Mouse (Mus musculus): ENCODE measurements around the gene Lrpprc. TPM values are rescaled to one million over a fixed set of nuclear protein-coding genes. Genes with fewer than 3 reads are reported as not detected.

Lrpprc gene
- total and polyA plus RNA-seq, 2 experiments from 2014 or later: 39.1 to 47.3 TPM

GRCm38 (mm10) chr17:84752286-84752685, 38.3 kb downstream of the Lrpprc start:
- Histone ChIP-seq H3K9me3 (ENCODE audit: low read length) (no peaks in the 10 kb centered on the region), H3K27me3 (ENCODE audit: insufficient read depth, low read length) (no peaks in the 10 kb centered on the region), H3K4me1 (ENCODE audit: insufficient read depth, low read length) (peaks cover 4% of the 10 kb centered on the region; the same call in 1 of the 2 replicates), H3K9ac (replicated peaks; ENCODE audit: low read length) (no peak overlapping the region), H3K4me3 (ENCODE audit: low read length) (no peak overlapping the region), H3K27ac (no peak overlapping the region), H3K4me2 (ENCODE audit: low read depth, low read length) (no peak overlapping the region), H3K36me3 (ENCODE audit: insufficient read depth, low read length) (no peaks in the 10 kb centered on the region)
- no peak for ATAC-seq
- 80% methylated on average over 2 of the region's 2 CpGs for WGBS
- DNase-seq (ENCODE audit: low spot score): no peak
- TF ChIP-seq CTCF (IDR thresholded peaks at IDR 0.05; ENCODE audit: low read depth): no peak

- no peak for DNase-seq (ENCODE audit: low spot score)
- H3K9me3 ChIP-seq (ENCODE audit: low read length): no peaks in the 10 kb centered on the region
- H3K4me1 ChIP-seq (ENCODE audit: insufficient read depth, low read length): peaks cover 7% of the 10 kb centered on the region; the same call in 1 of the 2 replicates
- no peaks in the 10 kb centered on the region for H3K27me3 ChIP-seq (ENCODE audit: insufficient read depth, low read length)
- no peak overlapping the region for H3K4me2 ChIP-seq (ENCODE audit: low read depth, low read length)
- whole genome bisulfite sequencing: 50% methylated on average over 8 of the region's 8 CpGs
- no peak for ATAC-seq
- no peak overlapping the region for H3K4me3 ChIP-seq (ENCODE audit: low read length)
- no peak overlapping the region for H3K9ac ChIP-seq (replicated peaks; ENCODE audit: low read length)
- no peak for TF ChIP-seq CTCF (IDR thresholded peaks at IDR 0.05; ENCODE audit: low read depth)
- no peak overlapping the region for H3K27ac ChIP-seq
- H3K36me3 ChIP-seq (ENCODE audit: insufficient read depth, low read length): no peaks in the 10 kb centered on the region
These were observed 38.9 kb downstream of the Lrpprc start for GRCm38 (mm10) chr17:84751630-84752191.

GRCm38 (mm10) chr17:84750130-84750529, 40.5 kb downstream of the Lrpprc start:
- H3K27me3 ChIP-seq (ENCODE audit: insufficient read depth, low read length): no peaks in the 10 kb centered on the region
- WGBS: 36% methylated on average over 4 of the region's 4 CpGs
- H3K9me3 ChIP-seq (ENCODE audit: low read length): no peaks in the 10 kb centered on the region
- no peak for DNase-seq (ENCODE audit: low spot score)
- H3K4me3 ChIP-seq (ENCODE audit: low read length): no peak overlapping the region
- ATAC-seq: no peak
- no peak overlapping the region for H3K9ac ChIP-seq (replicated peaks; ENCODE audit: low read length)
- no peak overlapping the region for H3K27ac ChIP-seq
- H3K4me2 ChIP-seq (ENCODE audit: low read depth, low read length): no peak overlapping the region
- TF ChIP-seq CTCF (IDR thresholded peaks at IDR 0.05; ENCODE audit: low read depth): no peak
- peaks cover 7% of the 10 kb centered on the region; the same call in 1 of the 2 replicates for H3K4me1 ChIP-seq (ENCODE audit: insufficient read depth, low read length)
- no peaks in the 10 kb centered on the region for H3K36me3 ChIP-seq (ENCODE audit: insufficient read depth, low read length)

- peak; percentile 52 for DNase-seq (ENCODE audit: low spot score)
- H3K4me3 ChIP-seq (ENCODE audit: low read length): no peak overlapping the region
- H3K27me3 ChIP-seq (ENCODE audit: insufficient read depth, low read length): no peaks in the 10 kb centered on the region
- peaks cover 7% of the 10 kb centered on the region; the same call in 1 of the 2 replicates for H3K4me1 ChIP-seq (ENCODE audit: insufficient read depth, low read length)
- WGBS: 31% methylated on average over 8 of the region's 8 CpGs
- ATAC-seq: 0 out of 2 replicates have a peak, but pooled peaks have one; percentile 55
- H3K9ac ChIP-seq (replicated peaks; ENCODE audit: low read length): no peak overlapping the region
- no peaks in the 10 kb centered on the region for H3K36me3 ChIP-seq (ENCODE audit: insufficient read depth, low read length)
- H3K9me3 ChIP-seq (ENCODE audit: low read length): no peaks in the 10 kb centered on the region
- 0 out of 2 replicates have a peak overlapping the region, but pooled peaks have one; percentile 9 for H3K27ac ChIP-seq
- no peak for TF ChIP-seq CTCF (IDR thresholded peaks at IDR 0.05; ENCODE audit: low read depth)
- H3K4me2 ChIP-seq (ENCODE audit: low read depth, low read length): no peak overlapping the region
These were observed 41.3 kb downstream of the Lrpprc start for GRCm38 (mm10) chr17:84749297-84749696.

GRCm38 (mm10) chr17:84748152-84748682, 42.4 kb downstream of the Lrpprc start:
- no peak overlapping the region for H3K9ac ChIP-seq (replicated peaks; ENCODE audit: low read length)
- no peaks in the 10 kb centered on the region for H3K36me3 ChIP-seq (ENCODE audit: insufficient read depth, low read length)
- H3K4me1 ChIP-seq (ENCODE audit: insufficient read depth, low read length): peaks cover 7% of the 10 kb centered on the region; the same call in 1 of the 2 replicates
- H3K27ac ChIP-seq: peak overlapping the region; percentile 28; the same call in 1 of the 2 replicates
- no peak overlapping the region for H3K4me3 ChIP-seq (ENCODE audit: low read length)
- ATAC-seq (no peak), DNase-seq (ENCODE audit: low spot score) (no peak)
- no peak for TF ChIP-seq CTCF (IDR thresholded peaks at IDR 0.05; ENCODE audit: low read depth)
- H3K4me2 ChIP-seq (ENCODE audit: low read depth, low read length): no peak overlapping the region
- no peaks in the 10 kb centered on the region for H3K27me3 ChIP-seq (ENCODE audit: insufficient read depth, low read length)
- WGBS: 76% methylated on average over 9 of the region's 9 CpGs
- no peaks in the 10 kb centered on the region for H3K9me3 ChIP-seq (ENCODE audit: low read length)

- no peaks in the 10 kb centered on the region for H3K36me3 ChIP-seq (ENCODE audit: insufficient read depth, low read length)
- peaks cover 7% of the 10 kb centered on the region; the same call in 1 of the 2 replicates for H3K4me1 ChIP-seq (ENCODE audit: insufficient read depth, low read length)
- ATAC-seq (peak; percentile 88; the same call in 1 of the 2 replicates), DNase-seq (ENCODE audit: low spot score) (peak; percentile 73)
- peak overlapping the region; percentile 37; the same call in 1 of the 2 replicates for H3K27ac ChIP-seq
- no peak overlapping the region for H3K4me2 ChIP-seq (ENCODE audit: low read depth, low read length)
- H3K4me3 ChIP-seq (ENCODE audit: low read length): no peak overlapping the region
- WGBS: 38% methylated on average over 6 of the region's 6 CpGs
- no peaks in the 10 kb centered on the region for H3K9me3 ChIP-seq (ENCODE audit: low read length)
- H3K27me3 ChIP-seq (ENCODE audit: insufficient read depth, low read length): no peaks in the 10 kb centered on the region
- TF ChIP-seq CTCF (IDR thresholded peaks at IDR 0.05; ENCODE audit: low read depth): no peak
- H3K9ac ChIP-seq (replicated peaks; ENCODE audit: low read length): no peak overlapping the region
These were observed 43.4 kb downstream of the Lrpprc start for GRCm38 (mm10) chr17:84747212-84747611.

GRCm38 (mm10) chr17:84745001-84745400, 45.6 kb downstream of the Lrpprc start:
- 55% methylated on average over 9 of the region's 9 CpGs for WGBS
- TF ChIP-seq CTCF (IDR thresholded peaks at IDR 0.05; ENCODE audit: low read depth): no peak
- H3K9me3 ChIP-seq (ENCODE audit: low read length): no peaks in the 10 kb centered on the region

More at GRCm38 (mm10) chr17:84745001-84745400, 45.6 kb downstream of the Lrpprc start:
- Histone ChIP-seq H3K9ac (replicated peaks; ENCODE audit: low read length) (no peak overlapping the region), H3K27ac (no peak overlapping the region), H3K27me3 (ENCODE audit: insufficient read depth, low read length) (no peaks in the 10 kb centered on the region), H3K4me3 (ENCODE audit: low read length) (no peak overlapping the region), H3K4me1 (ENCODE audit: insufficient read depth, low read length) (peaks cover 7% of the 10 kb centered on the region; the same call in 1 of the 2 replicates), H3K4me2 (ENCODE audit: low read depth, low read length) (no peak overlapping the region), H3K36me3 (ENCODE audit: insufficient read depth, low read length) (no peaks in the 10 kb centered on the region)
- DNase-seq (ENCODE audit: low spot score) (no peak), ATAC-seq (no peak)
